Mouse (Mus musculus): ENCODE measurements at regions not wholly inside any gene's neighbourhood (a gene's known extent, or its start where the extent isn't known, plus 50 kb on each side); places are given as distances from the start of the nearest gene placed in this dataset.

DNA sequence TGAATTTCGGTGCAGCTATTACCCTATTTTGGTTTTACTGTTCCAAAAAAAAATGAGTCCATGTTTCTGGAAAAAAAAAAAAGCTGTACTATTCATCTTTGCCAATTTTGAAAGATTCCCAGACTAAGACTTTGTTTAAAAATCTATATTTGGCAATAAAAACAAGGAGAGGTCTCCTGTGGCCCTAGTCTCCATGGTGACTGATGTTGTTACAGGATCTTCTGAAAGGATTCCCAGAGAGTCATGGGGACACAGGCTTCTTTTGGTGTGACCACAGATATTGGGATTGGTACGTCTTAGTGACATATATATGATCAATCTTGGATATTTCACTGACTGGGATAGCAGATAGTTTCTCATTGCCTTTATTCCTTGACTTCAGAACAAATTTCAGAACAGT, 266.7 kb downstream of the Drd1 start:
- no peak for TF ChIP-seq POLR2A (IDR thresholded peaks at IDR 0.05; ENCODE audit: control insufficient read depth, low read depth, low read length)
- TF ChIP-seq CTCF (IDR thresholded peaks at IDR 0.05; ENCODE audit: control insufficient read depth, insufficient read depth, insufficient replicate concordance, low read depth, low read length), result no peak
